Mouse (Mus musculus) CH12.LX (cell line): ENCODE data around the gene Tmem189. TPM values are rescaled to one million over a fixed set of nuclear protein-coding genes. Genes with fewer than 3 reads are reported as not detected.

Experiments used
- DNase-seq: peaks from one replicate; pipeline ENCODE4 v3.0.0-alpha.2; 2013; ENCODE audit errors: extremely low read depth
- H3K27ac ChIP-seq: 2 replicates; pipeline ENCODE4 v1.5.1; 2012; ENCODE audit warnings: low read depth, mild to moderate bottlenecking, control low read depth, moderate library complexity; ENCODE audit not compliant: insufficient read depth
- H3K27me3 ChIP-seq: replicated peaks from 2 replicates; pipeline ENCODE3; 2012; ENCODE audit warnings: inconsistent platforms
- H3K36me3 ChIP-seq, 2 experiments: replicated peaks in 1 of 2; 2 replicates each; pipeline versions ENCODE3 to v1.6.1; 2012; ENCODE audit warnings: inconsistent platforms in 1 of 2, low read length in 1 of 2, mild to moderate bottlenecking in 1 of 2, mixed read lengths in 1 of 2, moderate library complexity in 1 of 2; ENCODE audit not compliant: control insufficient read depth in 1 of 2, insufficient read depth in 1 of 2
- H3K4me1 ChIP-seq, 2 experiments: 2 replicates each; pipeline ENCODE4 v1.6.1; 2012; ENCODE audit warnings: inconsistent platforms in 1 of 2, moderate library complexity in 1 of 2; ENCODE audit not compliant: insufficient read depth in 2 of 2, control insufficient read depth in 1 of 2
- H3K4me2 ChIP-seq: 2 replicates; pipeline ENCODE4 v1.6.1; 2012; ENCODE audit warnings: low read depth, mild to moderate bottlenecking, control low read depth; ENCODE audit not compliant: poor library complexity, insufficient read depth, severe bottlenecking
- H3K4me3 ChIP-seq, 3 experiments: fragments of 150-350 bp in 1 of 3; sonication (generic) in 1 of 3; replicated peaks in 1 of 3; 2 replicates each; pipeline versions ENCODE3 to v1.5.1; 2011 to 2012; ENCODE audit warnings: low read depth in 2 of 3, low read length in 2 of 3, mild to moderate bottlenecking in 2 of 3, moderate library complexity in 2 of 3, control low read depth in 1 of 3, improper control_type of control experiment in 1 of 3, inconsistent platforms in 1 of 3, mixed read lengths in 1 of 3; ENCODE audit not compliant: poor library complexity in 1 of 3
- H3K79me2 ChIP-seq: replicated peaks from 2 replicates; pipeline ENCODE4 v1.6.1; 2012; ENCODE audit warnings: mild to moderate bottlenecking, moderate library complexity; ENCODE audit not compliant: control insufficient read depth, poor library complexity, insufficient read depth, severe bottlenecking; ENCODE audit errors: extremely low read depth
- H3K9ac ChIP-seq: 2 replicates; pipeline ENCODE4 v1.6.1; 2012; ENCODE audit warnings: low read depth, mild to moderate bottlenecking, control low read depth, moderate library complexity; ENCODE audit not compliant: insufficient read depth
- H3K9me3 ChIP-seq: replicated peaks from 2 replicates; pipeline ENCODE3; 2012; ENCODE audit warnings: low read length, inconsistent platforms, mixed read lengths
- CHD2 ChIP-seq: IDR thresholded peaks from 2 replicates; pipeline ENCODE4 v1.6.1; 2011; ENCODE audit warnings: low read length, improper control_type of control experiment
- E2F4 ChIP-seq: IDR thresholded peaks from 2 replicates; pipeline ENCODE4 v1.6.1; 2011; ENCODE audit warnings: low read depth, low read length, improper control_type of control experiment; ENCODE audit not compliant: insufficient replicate concordance
- ELF1 ChIP-seq: IDR thresholded peaks from 2 replicates; pipeline ENCODE4 v1.6.1; 2014; ENCODE audit warnings: low read depth, mild to moderate bottlenecking, inconsistent platforms, low read length, improper control_type of control experiment
- EP300 ChIP-seq: IDR thresholded peaks from 2 replicates; pipeline ENCODE4 v1.6.1; 2011; ENCODE audit warnings: low read length, improper control_type of control experiment
- HCFC1 ChIP-seq: IDR thresholded peaks from 2 replicates; pipeline ENCODE4 v1.6.1; 2012; ENCODE audit warnings: low read depth, mild to moderate bottlenecking, inconsistent platforms, low read length, improper control_type of control experiment
- MEF2A ChIP-seq: IDR thresholded peaks from 2 replicates; pipeline ENCODE4 v1.6.1; 2014; ENCODE audit warnings: low read depth, mild to moderate bottlenecking, inconsistent platforms, low read length, improper control_type of control experiment, borderline replicate concordance
- POLR2A ChIP-seq: IDR thresholded peaks from 2 replicates; pipeline ENCODE4 v1.6.1; 2011; ENCODE audit warnings: low read depth, mild to moderate bottlenecking, improper control_type of control experiment, low read length
- SIN3A ChIP-seq: IDR thresholded peaks from 2 replicates; pipeline ENCODE4 v1.6.1; 2012; ENCODE audit warnings: low read length, improper control_type of control experiment, inconsistent platforms
- USF1 ChIP-seq: IDR thresholded peaks from 2 replicates; pipeline ENCODE4 v1.6.1; 2014; ENCODE audit warnings: low read depth, mild to moderate bottlenecking, inconsistent platforms, low read length, improper control_type of control experiment
- USF2 ChIP-seq: conservative IDR thresholded peaks from 2 replicates; pipeline ENCODE4 v1.6.1; 2011; ENCODE audit warnings: low read depth, low read length, improper control_type of control experiment
- ZC3H11A ChIP-seq: IDR thresholded peaks from 2 replicates; pipeline ENCODE4 v1.6.1; 2012; ENCODE audit warnings: low read depth, mild to moderate bottlenecking, inconsistent platforms, low read length, improper control_type of control experiment
- dilution Hi-C: fragments of 300-500 bp; cut with MboI; formaldehyde crosslinking; loops from 2 replicates; pipeline ENCODE4 v1.14.3; 2020; ENCODE audit warnings: low sequenced_read_pairs; ENCODE audit not compliant: extremely low pct_unique_long_range_greater_than_20kb, extremely low pct_ligation_motif_present
- in situ Hi-C: fragments of 300-500 bp; cut with MboI; formaldehyde crosslinking; loops from 3 replicates; pipeline ENCODE4 v1.14.3; 2019; ENCODE audit warnings: low sequenced_read_pairs, low pct_ligation_motif_present, low pct_unique_long_range_greater_than_20kb, mixed read lengths
- polyA plus RNA-seq: library from polyadenylated mRNA; unstranded; fragments of >175 nt; gene quantifications from 2 replicates; pipeline ENCODE4 v1.2.1, GENCODE M21; 2012; ENCODE audit warnings: low read depth; ENCODE audit not compliant: insufficient read length
- total RNA-seq, 2 experiments: library from RNA; depleted of rRNA; stranded (reverse); fragments of 300-350 nt in 1 of 2; fragments of >200 nt in 1 of 2; gene quantifications; 2 replicates each; pipeline ENCODE4 v1.2.3; 2012 to 2014

The Tmem189 gene
- total and polyA plus RNA-seq, 3 experiments = 27.9 to 30.9 (median 29.5) TPM

DNA sequence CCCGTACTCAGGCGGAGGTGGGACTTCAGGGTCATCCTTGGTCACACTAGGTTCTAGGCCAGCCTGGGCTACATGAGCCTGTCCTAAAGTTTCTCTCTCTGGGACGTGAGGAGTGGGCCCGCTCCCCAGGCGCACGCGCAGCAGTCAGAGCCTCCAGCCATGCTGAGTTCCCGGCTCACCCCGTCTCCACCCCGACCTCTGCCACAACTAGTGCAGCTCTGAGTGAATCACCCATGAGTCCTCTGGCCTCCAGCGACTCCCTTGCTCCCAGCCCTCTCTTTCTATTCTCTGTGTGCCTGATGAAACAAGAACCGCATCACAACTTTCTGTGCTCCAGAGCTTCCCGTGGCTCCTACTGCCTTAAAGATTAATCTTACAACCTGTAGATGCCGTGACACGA is 18.8 kb upstream of the Tmem189 start:
- DNase-seq = no peak
- dilution Hi-C loops (no loop called here), in situ Hi-C loops (no loop called here)
- TF ChIP-seq E2F4 (no peak), EP300 (no peak), USF2 (no peak)
- no peak overlapping the region for H3K4me3 ChIP-seq
- no peaks in the 10 kb centered on the region for H3K4me1 ChIP-seq
- H3K27ac ChIP-seq = no peak overlapping the region
- H3K27me3 ChIP-seq = peaks cover 84% of the 10 kb centered on the region
- H3K36me3 ChIP-seq = no peaks in the 10 kb centered on the region
- no peaks in the 10 kb centered on the region for H3K79me2 ChIP-seq
- H3K9ac ChIP-seq = no peak overlapping the region
- peaks cover 2% of the 10 kb centered on the region for H3K9me3 ChIP-seq
- no peak overlapping the region for H3K4me2 ChIP-seq

DNA sequence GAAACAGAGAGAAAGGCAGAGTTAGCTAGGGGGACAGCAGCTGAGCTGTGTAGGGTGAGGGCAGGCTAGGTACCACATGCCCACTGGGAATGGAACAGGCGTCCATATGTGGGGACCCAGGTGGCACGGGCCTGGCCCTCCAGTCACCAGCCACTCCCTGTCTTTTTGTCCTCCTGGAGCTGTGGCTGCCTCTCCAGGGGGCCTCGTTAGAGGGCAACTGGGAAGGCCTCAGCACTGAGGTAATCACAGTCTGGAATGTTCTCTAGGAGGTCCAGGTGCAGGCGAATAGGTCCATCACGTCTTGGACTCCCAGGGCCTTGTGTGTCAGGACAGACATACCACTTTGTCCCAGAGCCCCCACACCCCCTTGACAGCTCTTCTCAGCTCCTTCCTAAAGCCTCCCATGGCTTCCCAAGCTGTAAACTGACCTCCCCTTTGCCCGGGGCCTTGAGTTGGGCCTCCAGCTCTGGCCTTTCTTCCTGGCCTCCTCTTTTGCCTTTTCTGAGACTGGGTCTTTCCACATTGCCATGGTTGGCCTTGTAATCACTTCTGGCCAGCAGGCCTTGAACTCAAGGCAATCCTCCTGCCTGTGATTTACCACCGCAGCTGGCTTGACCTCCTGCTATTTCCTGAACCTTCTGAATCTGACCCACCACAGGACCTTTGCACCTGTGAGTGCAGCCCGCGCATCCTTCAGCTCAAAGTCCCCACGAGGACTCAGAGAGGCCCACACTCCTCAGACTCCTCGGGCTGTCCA is 16.7 kb upstream of the Tmem189 start:
- Histone ChIP-seq H3K27ac (no peak overlapping the region), H3K36me3 (no peaks in the 10 kb centered on the region), H3K79me2 (no peaks in the 10 kb centered on the region), H3K9ac (no peak overlapping the region), H3K4me1 (0 out of 4 replicates have a peak, but pooled peaks cover 0 to 3% of the 10 kb centered on the region in 2 experiments), H3K4me2 (no peak overlapping the region), H3K27me3 (peaks cover 86% of the 10 kb centered on the region), H3K4me3 (no peak overlapping the region), H3K9me3 (no peaks in the 10 kb centered on the region)
- dilution Hi-C loops (no loop called here), in situ Hi-C loops (no loop called here)
- no peak for DNase-seq
- TF ChIP-seq USF1 (no peak), SIN3A (no peak), ELF1 (no peak)

DNA sequence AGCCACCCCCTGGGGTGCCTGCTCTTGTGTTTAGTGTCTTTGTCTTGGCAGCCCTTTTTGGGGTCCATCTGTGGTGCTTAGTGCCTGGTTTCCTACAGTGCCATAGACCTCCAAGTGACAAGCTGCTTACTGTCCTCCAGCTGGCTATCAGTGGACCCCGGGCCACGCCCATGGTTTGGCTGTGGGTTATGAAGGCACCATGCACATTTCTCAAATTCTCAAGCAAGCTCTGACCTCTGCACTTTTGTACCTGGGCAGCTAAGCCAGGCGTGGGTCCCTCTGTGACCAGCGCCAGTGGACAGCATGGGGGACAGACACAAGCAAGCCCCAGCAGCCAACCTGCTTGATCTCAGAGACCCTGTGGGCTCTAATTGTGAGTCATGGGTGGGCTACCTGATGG is 14.8 kb upstream of the Tmem189 start:
- Histone ChIP-seq H3K9me3 (no peaks in the 10 kb centered on the region), H3K27ac (no peak overlapping the region), H3K9ac (no peak overlapping the region), H3K4me2 (no peak overlapping the region), H3K36me3 (no peaks in the 10 kb centered on the region), H3K4me3 (no peak overlapping the region), H3K4me1 (0 out of 4 replicates have a peak, but pooled peaks cover 0 to 3% of the 10 kb centered on the region in 2 experiments), H3K27me3 (peaks cover 86% of the 10 kb centered on the region), H3K79me2 (no peaks in the 10 kb centered on the region)
- in situ Hi-C loops (no loop called here), dilution Hi-C loops (no loop called here)
- no peak for TF ChIP-seq ELF1
- TF ChIP-seq POLR2A = no peak
- TF ChIP-seq EP300 = no peak
- no peak for TF ChIP-seq ZC3H11A
- TF ChIP-seq HCFC1 = no peak
- no peak for TF ChIP-seq CHD2
- TF ChIP-seq MEF2A = no peak
- DNase-seq = no peak
